ENCODE assay signal across 26 mouse cellular contexts in the genomic region with DNA sequence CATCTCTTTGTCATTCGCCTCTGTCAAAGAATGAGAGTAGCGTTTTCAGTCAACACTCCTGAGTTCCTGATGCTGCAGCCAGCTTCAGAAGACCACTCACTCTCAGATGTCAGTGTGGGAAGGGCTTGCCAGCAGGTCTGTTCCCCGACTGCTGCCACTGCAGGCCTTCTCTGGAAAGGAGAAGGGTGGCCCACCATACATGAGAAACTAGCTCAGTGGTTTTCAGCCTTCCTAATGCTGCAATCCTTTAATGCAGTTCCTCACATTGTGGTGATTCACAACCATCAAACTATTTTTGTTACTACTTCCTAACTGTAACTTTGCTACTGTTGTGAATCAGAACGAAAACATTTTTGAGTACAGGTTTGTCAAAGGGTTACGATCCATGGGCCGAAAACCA. TPM values are rescaled to one million over a fixed set of nuclear protein-coding genes. Genes with fewer than 3 reads are reported as not detected.
A peak's percentile ranks its signal among the peaks of the same experiment; 100 is the strongest.
DNase-seq lines count a peak whose midpoint lies in the region; ATAC-seq and TF ChIP-seq lines count a peak whose summit lies in the region.
"Had no signal": no experiment of that assay in that cellular context is flagged by ENCODE, and none has a peak within 500 bp of the region (broad histone marks: within the 10 kb centered on the region; RNA-seq: fewer than 3 reads in every experiment).

No protein-coding gene starts in this region.

- H3K4me3 ChIP-seq in liver, postnatal 0 days (ENCODE audit: low read depth, low read length): no peak overlapping the region
- H3K4me3 ChIP-seq in liver, embryonic 12.5 days: no peak overlapping the region
- no peak overlapping the region for H3K4me3 ChIP-seq in macrophage (ENCODE audit: inconsistent target)
- H3K4me3 ChIP-seq in midbrain, embryonic 11.5 days (ENCODE audit: low read depth, low read length): no peak overlapping the region
- H3K4me3 ChIP-seq: heart, adult 2 months; heart, embryonic 13.5 days; hindbrain, embryonic 12.5 days; layer of hippocampus, adult 2 months; limb, embryonic 13.5 days; lung, embryonic 15.5 days; neural tube, embryonic 15.5 days; stomach, embryonic 15.5 days had no signal

- H3K9me3 ChIP-seq in liver, postnatal 0 days (ENCODE audit: low read length): no peaks in the 10 kb centered on the region
- H3K9me3 ChIP-seq in liver, embryonic 12.5 days (replicated peaks): no peaks in the 10 kb centered on the region
- H3K9me3 ChIP-seq in midbrain, embryonic 11.5 days (ENCODE audit: control insufficient read depth, low read length): no peaks in the 10 kb centered on the region
- H3K9me3 ChIP-seq: forebrain, embryonic 10.5 days; G1E; heart, embryonic 13.5 days; hindbrain, embryonic 12.5 days; limb, embryonic 13.5 days; lung, embryonic 15.5 days; midbrain, embryonic 10.5 days; neural tube, embryonic 15.5 days; stomach, embryonic 15.5 days had no signal

- no peak for TF ChIP-seq CTCF in liver, postnatal 0 days (IDR thresholded peaks at IDR 0.05; ENCODE audit: low read depth)
- no peak for TF ChIP-seq CTCF in Patski (IDR thresholded peaks at IDR 0.05)

- CTCF ChIA-PET in Patski (lab: Charles Lee): no interaction called here

- H3K27me3 ChIP-seq in liver, postnatal 0 days (ENCODE audit: insufficient read depth, low read length): no peaks in the 10 kb centered on the region
- H3K27me3 ChIP-seq in liver, embryonic 12.5 days (replicated peaks): peaks cover 6% of the 10 kb centered on the region; the same call in 1 of the 2 replicates
- no peaks in the 10 kb centered on the region for H3K27me3 ChIP-seq in Patski
- no peaks in the 10 kb centered on the region for H3K27me3 ChIP-seq in midbrain, embryonic 11.5 days (ENCODE audit: control insufficient read depth, insufficient read depth, low read length)
- H3K27me3 ChIP-seq: hindbrain, embryonic 12.5 days; lung, embryonic 15.5 days; neural tube, embryonic 15.5 days; stomach, embryonic 15.5 days had no signal

- POLR2A ChIA-PET in Patski (lab: Charles Lee): no interaction called here

- DNase-seq in liver, postnatal 0 days: no peak
- no peak for DNase-seq in Patski (ENCODE audit: low read depth, low spot score)
- DNase-seq in cerebellum, adult 11 months: no peak
- DNase-seq in midbrain, embryonic 11.5 days (ENCODE audit: low spot score, missing footprints): no peak
- no peak for DNase-seq in yolk sac, embryonic 10.5 days (ENCODE audit: low spot score)

- no peaks in the 10 kb centered on the region; the same call in 1 of the 2 replicates for H3K4me1 ChIP-seq in liver, postnatal 0 days (ENCODE audit: insufficient read depth)
- 0 out of 2 replicates have a peak, but pooled peaks cover 7% of the 10 kb centered on the region for H3K4me1 ChIP-seq in liver, embryonic 12.5 days
- H3K4me1 ChIP-seq in midbrain, embryonic 11.5 days (ENCODE audit: control insufficient read depth, insufficient read depth, low read length): peaks cover 9% of the 10 kb centered on the region

- no peak for TF ChIP-seq EP300 in liver, postnatal 0 days (IDR thresholded peaks at IDR 0.05; ENCODE audit: low read depth)

- 0 out of 2 replicates have a peak overlapping the region, but pooled peaks have one; percentile 26 for H3K27ac ChIP-seq in liver, postnatal 0 days (ENCODE audit: low read depth)
- no peak overlapping the region for H3K27ac ChIP-seq in liver, embryonic 12.5 days
- peak overlapping the region; percentile 55 for H3K27ac ChIP-seq in macrophage
- H3K27ac ChIP-seq in midbrain, embryonic 11.5 days (ENCODE audit: low read depth, low read length): no peak overlapping the region
- H3K27ac ChIP-seq: heart, adult 2 months; heart, embryonic 13.5 days; hindbrain, embryonic 12.5 days; layer of hippocampus, adult 2 months; limb, embryonic 13.5 days; liver, embryonic 14.5 days; lung, embryonic 15.5 days; midbrain, embryonic 10.5 days; neural tube, embryonic 15.5 days; stomach, embryonic 15.5 days had no signal

- WGBS in liver, postnatal 0 days (ENCODE audit: insufficient replicate concordance): 66% methylated on average over 6 of the region's 6 CpGs
- 65% methylated on average over 6 of the region's 6 CpGs for WGBS in liver, embryonic 12.5 days (ENCODE audit: insufficient replicate concordance)
- 22% methylated on average over 6 of the region's 6 CpGs for WGBS in macrophage (ENCODE audit: missing documents)
- WGBS in midbrain, embryonic 11.5 days: 54% methylated on average over 6 of the region's 6 CpGs

- in situ Hi-C loops in Patski (cut with MboI; ENCODE audit: low pct_unique_long_range_greater_than_20kb): no loop called here

- no peak overlapping the region for H3K4me2 ChIP-seq in liver, postnatal 0 days (ENCODE audit: low read depth, low read length)
- H3K4me2 ChIP-seq in liver, embryonic 12.5 days: no peak overlapping the region
- no peak overlapping the region for H3K4me2 ChIP-seq in midbrain, embryonic 11.5 days

- no peaks in the 10 kb centered on the region for H3K79me2 ChIP-seq in macrophage (ENCODE audit: inconsistent target)

- no peaks in the 10 kb centered on the region; the same call in 1 of the 2 replicates for H3K36me3 ChIP-seq in liver, postnatal 0 days (replicated peaks; ENCODE audit: insufficient read depth, low read length)
- H3K36me3 ChIP-seq in liver, embryonic 12.5 days: no peaks in the 10 kb centered on the region
- no peaks in the 10 kb centered on the region for H3K36me3 ChIP-seq in macrophage (ENCODE audit: inconsistent target)
- H3K36me3 ChIP-seq in midbrain, embryonic 11.5 days (ENCODE audit: control insufficient read depth, insufficient read depth, low read length): no peaks in the 10 kb centered on the region
- H3K36me3 ChIP-seq: forebrain, embryonic 10.5 days; G1E; heart, embryonic 13.5 days; hindbrain, embryonic 12.5 days; limb, embryonic 13.5 days; lung, embryonic 15.5 days; midbrain, embryonic 10.5 days; neural tube, embryonic 15.5 days; stomach, embryonic 15.5 days had no signal

- ATAC-seq in liver, postnatal 0 days: no peak
- no peak for ATAC-seq in liver, embryonic 12.5 days
- ATAC-seq in Patski: peak; percentile 21
- ATAC-seq in midbrain, embryonic 11.5 days (ENCODE audit: low FRiP score): no peak

- no peak overlapping the region for H3K9ac ChIP-seq in liver, postnatal 0 days (replicated peaks)
- H3K9ac ChIP-seq in liver, embryonic 12.5 days: no peak overlapping the region
- no peak overlapping the region for H3K9ac ChIP-seq in midbrain, embryonic 11.5 days (ENCODE audit: low read length)
- H3K9ac ChIP-seq: forebrain, postnatal 0 days; heart, embryonic 13.5 days; hindbrain, embryonic 12.5 days; limb, embryonic 13.5 days; liver, embryonic 14.5 days; lung, embryonic 15.5 days; neural tube, embryonic 15.5 days; stomach, embryonic 15.5 days had no signal

RNA-seq across cellular contexts. Expression of a gene that starts 0.6 kb away (rescaled TPM):
- polyA plus RNA-seq in liver, postnatal 0 days (2015; fragmentation: Nextera tagmentation; extraction: Ambion mirVana): 0.16 and 0.18 TPM in 2 replicates
- 0.12 and 0.13 TPM in 2 replicates for polyA plus RNA-seq in liver, embryonic 12.5 days (2016; fragmentation: Nextera tagmentation; extraction: Ambion mirVana)
- polyA plus RNA-seq in Patski (2021) (not detected), macrophage (2018) (0.04 to 0.13 TPM (median 0.09 TPM) in 3 replicates)
- total RNA-seq in macrophage (2018; cell fraction: chromatin; rRNA removed): 1 to 10 TPM in 1 of 26 experiments, under 1 TPM in 13, not detected in 12; 0.12 to 1.3 (median 0.32) TPM
- under 1 TPM; 0.04 to 0.28 (median 0.15) TPM for total RNA-seq in macrophage (2018; cell fraction: cytosol; rRNA removed)
- total RNA-seq in macrophage (2018; cell fraction: nucleus; rRNA removed): under 1 TPM in 18 of 26 experiments, not detected in 8; 0.15 to 0.63 (median 0.29) TPM
- 0.08 TPM in 1 of 2 replicates, not detected in the other for polyA plus RNA-seq in midbrain, embryonic 11.5 days (2014; fragmentation: Nextera tagmentation; extraction: Ambion mirVana)
- total RNA-seq: gastrocnemius, postnatal 25 days; heart, adult 2 months had no signal
- polyA plus RNA-seq: adrenal gland, adult 2 months; embryonic facial prominence, embryonic 11.5 days; G1E had no signal

RNA-seq across cellular contexts. Expression of a gene that starts 41.0 kb away (rescaled TPM):
- polyA plus RNA-seq in liver, postnatal 0 days (2015; fragmentation: Nextera tagmentation; extraction: Ambion mirVana): 16.9 and 18.9 TPM in 2 replicates
- 2.5 and 3.0 TPM in 2 replicates for polyA plus RNA-seq in liver, embryonic 12.5 days (2016; fragmentation: Nextera tagmentation; extraction: Ambion mirVana)
- polyA plus RNA-seq in Patski (2021) (0.47 TPM), macrophage (2018) (3.8 to 6.1 TPM (median 5.7 TPM) in 3 replicates)
- total RNA-seq in macrophage (2018; cell fraction: chromatin; rRNA removed): 10 to 100 TPM in 25 of 26 experiments, 1 to 10 TPM in 1; 6.7 to 66.4 (median 35.6) TPM
- total RNA-seq in macrophage (2018; cell fraction: cytosol; rRNA removed): 10 to 100 TPM in 9 of 26 experiments, 1 to 10 TPM in 17; 2.6 to 13.9 (median 5.9) TPM
- 10 to 100 TPM in 24 of 26 experiments, 1 to 10 TPM in 2; 7.5 to 51.4 (median 25.6) TPM for total RNA-seq in macrophage (2018; cell fraction: nucleus; rRNA removed)
- polyA plus RNA-seq in midbrain, embryonic 11.5 days (2014; fragmentation: Nextera tagmentation; extraction: Ambion mirVana): 0.11 and 0.59 TPM in 2 replicates
- total RNA-seq: gastrocnemius, postnatal 25 days; heart, adult 2 months; heart, postnatal 14 days; layer of hippocampus, adult 2 months; layer of hippocampus, postnatal 36 days; left cerebral cortex, postnatal 14 days had no signal
- polyA plus RNA-seq: G1E; lung, embryonic 15.5 days had no signal

Comparison
In these comparisons a context has a peak if more than half of its experiments do, and no peak if none do; other contexts are left out.
1. H3K27ac ChIP-seq: peak in liver, postnatal 0 days (single experiment) and macrophage (single experiment); none in liver, embryonic 12.5 days (single experiment) and midbrain, embryonic 11.5 days (single experiment).